Mouse (Mus musculus) heart, postnatal 0 days (tissue): ENCODE data around the gene H2-Ob. TPM values are rescaled to one million over a fixed set of nuclear protein-coding genes. Genes with fewer than 3 reads are reported as not detected.

ENCODE experiments used
- ATAC-seq: fragments of 200-750 bp; cut with Nextera tagmentation; 2 replicates; pipeline ENCODE4 v1.8.0; 2017; ENCODE audit warnings: low read depth, moderate number of reproducible peaks, moderate library complexity; ENCODE audit not compliant: insufficient read depth
- DNase-seq: peaks from one replicate; pipeline ENCODE4 v3.0.0-alpha.2; 2016; ENCODE audit warnings: low spot score
- H3K27ac ChIP-seq: fragments of 300-500 bp; sonication (generic); 2 replicates; pipeline ENCODE4 v1.5.1; 2014; ENCODE audit warnings: low read depth, mild to moderate bottlenecking
- H3K27me3 ChIP-seq: fragments of 300-500 bp; sonication (generic); 2 replicates; pipeline ENCODE4 v1.6.1; 2014; ENCODE audit warnings: low read length, mixed read lengths; ENCODE audit not compliant: control insufficient read depth, insufficient read depth
- H3K36me3 ChIP-seq: fragments of 300-500 bp; sonication (generic); replicated peaks from 2 replicates; pipeline ENCODE4 v1.6.1; 2014; ENCODE audit warnings: low read length, mixed read lengths; ENCODE audit not compliant: control insufficient read depth, insufficient read depth
- H3K4me1 ChIP-seq: fragments of 300-500 bp; sonication (generic); 2 replicates; pipeline ENCODE4 v1.6.1; 2014; ENCODE audit warnings: antibody characterized with exemption; ENCODE audit not compliant: control insufficient read depth, insufficient read depth
- H3K4me2 ChIP-seq: fragments of 300-500 bp; sonication (generic); 2 replicates; pipeline ENCODE4 v1.6.1; 2014; ENCODE audit warnings: low read depth, mild to moderate bottlenecking, low read length, moderate library complexity
- H3K4me3 ChIP-seq: fragments of 300-500 bp; sonication (generic); 2 replicates; pipeline ENCODE4 v1.5.1; 2014; ENCODE audit warnings: low read depth, low read length
- H3K9ac ChIP-seq: fragments of 300-500 bp; sonication (generic); replicated peaks from 2 replicates; pipeline ENCODE4 v1.6.1; 2014; ENCODE audit warnings: low read depth, low read length, mixed read lengths
- H3K9me3 ChIP-seq: fragments of 300-500 bp; sonication (generic); replicated peaks from 2 replicates; pipeline ENCODE4 v1.6.1; 2016; ENCODE audit warnings: low read length; ENCODE audit not compliant: control insufficient read depth
- CTCF ChIP-seq: IDR thresholded peaks from 2 replicates; pipeline ENCODE4 v1.5.1; 2016; ENCODE audit warnings: antibody characterized with exemption, control low read depth, low read depth
- EP300 ChIP-seq: IDR thresholded peaks from 2 replicates; pipeline ENCODE4 v1.6.1; 2016; ENCODE audit warnings: antibody characterized with exemption, low read depth
- WGBS: fragments of 180-500 bp; shearing (Covaris S2); extraction: QIAGEN DNeasy Blood & Tissue Kit; methylation state at CpG from one replicate; pipeline ENCODE4 v1.1.7; 2014; 5-methylcytosine and 5-hydroxymethylcytosine counted together
- polyA plus RNA-seq: library from polyadenylated mRNA; unstranded; fragments of >200 nt; fragmentation: Nextera tagmentation; extraction: Ambion mirVana; gene quantifications from 2 replicates; pipeline ENCODE4 v1.2.1, GENCODE M21; 2015
- total RNA-seq: library from RNA; depleted of rRNA; stranded (reverse); fragments of >200 nt; gene quantifications from 2 replicates; pipeline ENCODE4 v1.2.3, GENCODE M21; 2014; ENCODE audit warnings: low replicate concordance

Gene H2-Ob
- total and polyA plus RNA-seq, 2 experiments from 2014 or later = 0.08 TPM; not detected in 1

GRCm38 (mm10) chr17:34247047-34247446, 8.3 kb downstream of the H2-Ob start:
- ATAC-seq (no peak), DNase-seq (no peak)
- no peak overlapping the region for H3K27ac ChIP-seq
- TF ChIP-seq CTCF (peak; percentile 43), EP300 (no peak)
- H3K9me3 ChIP-seq = peaks cover 1% of the 10 kb centered on the region; the same call in 1 of the 2 replicates
- no peaks in the 10 kb centered on the region for H3K36me3 ChIP-seq
- 71% methylated on average over 3 of the region's 3 CpGs for WGBS
- no peaks in the 10 kb centered on the region for H3K4me1 ChIP-seq
- no peaks in the 10 kb centered on the region for H3K27me3 ChIP-seq
- no peak overlapping the region for H3K9ac ChIP-seq
- no peak overlapping the region for H3K4me2 ChIP-seq
- no peak overlapping the region for H3K4me3 ChIP-seq

GRCm38 (mm10) chr17:34248764-34249163, 10.1 kb downstream of the H2-Ob start:
- DNase-seq = no peak
- Histone ChIP-seq H3K9ac (no peak overlapping the region), H3K4me3 (no peak overlapping the region), H3K27me3 (no peaks in the 10 kb centered on the region), H3K4me1 (no peaks in the 10 kb centered on the region), H3K27ac (no peak overlapping the region), H3K4me2 (no peak overlapping the region), H3K9me3 (no peaks in the 10 kb centered on the region), H3K36me3 (no peaks in the 10 kb centered on the region)
- no peak for TF ChIP-seq EP300
- TF ChIP-seq CTCF = no peak
- WGBS = 53% methylated on average over 2 of the region's 2 CpGs
- no peak for ATAC-seq

GRCm38 (mm10) chr17:34249361-34249760, 10.7 kb downstream of the H2-Ob start:
- no peak for ATAC-seq
- TF ChIP-seq EP300 (no peak), CTCF (no peak)
- Histone ChIP-seq H3K4me2 (no peak overlapping the region), H3K36me3 (no peaks in the 10 kb centered on the region), H3K4me3 (no peak overlapping the region), H3K27ac (no peak overlapping the region), H3K9me3 (no peaks in the 10 kb centered on the region), H3K27me3 (no peaks in the 10 kb centered on the region), H3K9ac (no peak overlapping the region), H3K4me1 (no peaks in the 10 kb centered on the region)
- WGBS = 34% methylated on average over 3 of the region's 3 CpGs
- no peak for DNase-seq

GRCm38 (mm10) chr17:34249878-34250277, 11.2 kb downstream of the H2-Ob start:
- H3K4me1 ChIP-seq = no peaks in the 10 kb centered on the region
- TF ChIP-seq EP300 (no peak), CTCF (peak; percentile 73)
- no peak overlapping the region for H3K9ac ChIP-seq
- no peaks in the 10 kb centered on the region for H3K9me3 ChIP-seq
- WGBS = 19% methylated on average over 4 of the region's 4 CpGs
- ATAC-seq = no peak
- DNase-seq = no peak
- no peaks in the 10 kb centered on the region for H3K36me3 ChIP-seq
- no peaks in the 10 kb centered on the region for H3K27me3 ChIP-seq
- no peak overlapping the region for H3K27ac ChIP-seq
- no peak overlapping the region for H3K4me3 ChIP-seq
- H3K4me2 ChIP-seq = no peak overlapping the region

GRCm38 (mm10) chr17:34251666-34252065, 13.0 kb downstream of the H2-Ob start:
- Histone ChIP-seq H3K4me1 (no peaks in the 10 kb centered on the region), H3K36me3 (no peaks in the 10 kb centered on the region), H3K4me2 (no peak overlapping the region), H3K27me3 (no peaks in the 10 kb centered on the region; the same call in 1 of the 2 replicates), H3K9ac (no peak overlapping the region), H3K4me3 (no peak overlapping the region), H3K27ac (no peak overlapping the region), H3K9me3 (no peaks in the 10 kb centered on the region)
- ATAC-seq (no peak), DNase-seq (no peak)
- TF ChIP-seq CTCF (no peak), EP300 (no peak)
- 36% methylated on average over 4 of the region's 4 CpGs for WGBS

- Histone ChIP-seq H3K36me3 (no peaks in the 10 kb centered on the region), H3K27ac (no peak overlapping the region), H3K9me3 (no peaks in the 10 kb centered on the region), H3K9ac (no peak overlapping the region), H3K4me3 (no peak overlapping the region), H3K27me3 (peaks cover 14% of the 10 kb centered on the region), H3K4me2 (no peak overlapping the region), H3K4me1 (no peaks in the 10 kb centered on the region)
- WGBS = 69% methylated on average over 5 of the region's 5 CpGs
- no peak for DNase-seq
- ATAC-seq = no peak
- TF ChIP-seq EP300 = no peak
- TF ChIP-seq CTCF = no peak
Measured at GRCm38 (mm10) chr17:34256501-34256900, 17.8 kb downstream of the H2-Ob start.
